Mouse (Mus musculus) liver (tissue): ENCODE data around the gene Cenpa.
"Not testable (repeated sequence)": the region's sequence is repeated elsewhere in the genome, so short reads cannot be mapped to it uniquely, and the experiment has no call there.

Experiments used
- DNase-seq: peaks from one replicate; pipeline ENCODE4 v3.0.0-alpha.2; 2020; ENCODE audit warnings: mixed read lengths

The Cenpa gene

GRCm38 (mm10) chr5:30682967-30683600, 16.5 kb downstream of the Cenpa start:
- no peak for DNase-seq

DNA sequence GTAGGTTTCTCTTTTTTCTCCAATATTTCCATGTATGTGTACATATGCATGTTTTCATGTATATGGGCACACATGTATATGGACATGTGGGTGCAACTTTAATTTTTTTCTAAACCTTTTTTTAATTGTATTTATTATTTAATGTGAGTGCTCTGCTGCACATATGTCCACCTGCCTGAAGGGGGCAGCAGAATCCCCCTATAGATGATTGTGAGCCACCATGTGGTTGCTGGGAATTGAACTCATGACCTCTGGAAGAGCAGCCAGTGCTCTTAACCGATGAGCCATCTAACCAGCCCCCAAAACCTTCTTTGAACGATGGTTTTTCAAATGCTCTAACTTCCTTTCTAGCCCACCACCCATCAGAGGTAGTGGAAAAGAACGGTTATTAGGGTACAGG, 17.4 kb downstream of the Cenpa start:
- DNase-seq: no peak

- no peak for DNase-seq
Measured at GRCm38 (mm10) chr5:30686781-30687180, 20.2 kb downstream of the Cenpa start.

GRCm38 (mm10) chr5:30700361-30701000, 33.9 kb downstream of the Cenpa start:
- no peak for DNase-seq

- not testable (repeated sequence) for DNase-seq
Measured at GRCm38 (mm10) chr5:30701373-30701772, 34.8 kb downstream of the Cenpa start.

DNA sequence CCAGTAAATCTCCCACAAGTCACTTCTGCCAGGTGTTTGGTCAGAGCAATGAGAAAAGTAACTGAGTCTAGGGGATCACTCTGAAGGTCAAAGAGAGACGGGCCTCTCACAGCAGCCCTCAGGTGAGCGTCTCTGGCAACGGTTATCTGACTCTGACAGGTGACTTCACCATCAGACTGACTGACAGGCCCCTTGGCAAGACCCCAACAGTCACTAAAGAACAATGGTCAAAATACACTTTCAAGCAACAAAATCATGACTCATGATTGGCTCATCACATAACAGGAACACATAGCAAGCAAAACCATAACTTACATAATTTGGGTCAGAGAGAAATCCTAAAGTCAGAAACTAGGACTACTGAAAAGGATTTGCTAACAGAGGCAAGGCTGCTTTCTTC, 35.3 kb downstream of the Cenpa start:
- DNase-seq: no peak

GRCm38 (mm10) chr5:30709744-30710383, 43.3 kb downstream of the Cenpa start:
- DNase-seq: peak; percentile 72

GRCm38 (mm10) chr5:30710486-30710885, 43.9 kb downstream of the Cenpa start:
- DNase-seq: no peak

- peak; percentile 82 for DNase-seq
Measured at GRCm38 (mm10) chr5:30711147-30712001, 44.8 kb downstream of the Cenpa start, which contains the start of gene Dpysl5. TSS of gene Dpysl5 (plus strand) at chr5:30711564.

GRCm38 (mm10) chr5:30712002-30712390, 45.4 kb downstream of the Cenpa start:
- no peak for DNase-seq

- no peak for DNase-seq
Measured at GRCm38 (mm10) chr5:30712441-30713298, 46.1 kb downstream of the Cenpa start.

GRCm38 (mm10) chr5:30713299-30713675, 46.7 kb downstream of the Cenpa start:
- no peak for DNase-seq

- DNase-seq: no peak
Measured at GRCm38 (mm10) chr5:30713691-30714090, 47.1 kb downstream of the Cenpa start.

GRCm38 (mm10) chr5:30716311-30716710, 49.7 kb downstream of the Cenpa start:
- no peak for DNase-seq

DNA sequence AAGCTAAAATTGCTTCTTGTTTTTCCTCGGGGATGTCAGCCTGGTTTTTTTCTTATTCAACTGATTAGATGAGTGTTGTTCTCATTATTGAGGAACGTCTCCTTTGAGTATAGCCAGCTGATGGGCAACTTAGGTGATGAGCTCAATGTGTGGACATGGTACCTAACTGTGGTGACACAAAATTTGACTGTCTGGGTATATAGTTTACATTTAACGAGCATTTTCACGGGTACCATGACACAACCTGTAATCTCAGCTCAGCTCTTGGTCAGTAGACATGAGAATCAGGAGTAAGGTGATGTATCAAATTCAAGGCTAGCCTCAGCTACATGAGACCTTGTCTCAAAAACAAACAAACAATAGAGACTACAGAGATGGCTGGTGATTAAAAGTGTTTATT, 50.9 kb downstream of the Cenpa start:
- DNase-seq: no peak

GRCm38 (mm10) chr5:30717991-30718703, 51.6 kb downstream of the Cenpa start:
- DNase-seq: no peak

GRCm38 (mm10) chr5:30721935-30722334, 55.4 kb downstream of the Cenpa start:
- no peak for DNase-seq
